In genomic region chr5:137758921-137759534, GRCm38 (mm10) we compare ENCODE assay signal across 13 mouse cellular contexts. TPM values are rescaled to one million over a fixed set of nuclear protein-coding genes. Genes with fewer than 3 reads are reported as not detected.
DNase-seq lines count a peak whose midpoint lies in the region; ATAC-seq and TF ChIP-seq lines count a peak whose summit lies in the region.
"Had no signal": no experiment of that assay in that cellular context is flagged by ENCODE, and none has a peak within 500 bp of the region (broad histone marks: within the 10 kb centered on the region; RNA-seq: fewer than 3 reads in every experiment).

No protein-coding gene starts in this region.

- H3K4me2 ChIP-seq in lung, postnatal 0 days (replicated peaks; ENCODE audit: low read depth, low read length), result no peak overlapping the region
- peak overlapping the region; percentile 37; the same call in 1 of the 2 replicates for H3K4me2 ChIP-seq in forebrain, postnatal 0 days (ENCODE audit: low read depth)
- H3K4me2 ChIP-seq: heart, embryonic 15.5 days had no signal

- no peak for TF ChIP-seq EP300 in lung, postnatal 0 days (IDR thresholded peaks at IDR 0.05)

- peaks cover 5% of the 10 kb centered on the region for H3K4me1 ChIP-seq in lung, postnatal 0 days (ENCODE audit: insufficient read depth, low read depth, low read length)
- 0 out of 2 replicates have a peak, but pooled peaks cover 3% of the 10 kb centered on the region for H3K4me1 ChIP-seq in forebrain, postnatal 0 days (ENCODE audit: insufficient read depth)
- peaks cover 13% of the 10 kb centered on the region for H3K4me1 ChIP-seq in olfactory bulb, adult 2 months (ENCODE audit: control insufficient read depth, insufficient read depth, low read length)

- no peak for TF ChIP-seq CTCF in gastrocnemius, adult 2 months (IDR thresholded peaks at IDR 0.05)
- no peak for TF ChIP-seq CTCF in lung, postnatal 0 days (IDR thresholded peaks at IDR 0.05)
- TF ChIP-seq CTCF in forebrain, postnatal 0 days (IDR thresholded peaks at IDR 0.05; ENCODE audit: low read depth), result no peak
- no peak for TF ChIP-seq CTCF in olfactory bulb, adult 2 months (IDR thresholded peaks at IDR 0.05; ENCODE audit: insufficient read depth, low read depth, low read length)

- WGBS in lung, postnatal 0 days, result 86% methylated on average over 19 of the region's 19 CpGs
- 76% methylated on average over 19 of the region's 19 CpGs for WGBS in forebrain, postnatal 0 days
- WGBS in olfactory bulb, adult 2 months, result 74% methylated on average over 19 of the region's 19 CpGs

- H3K4me3 ChIP-seq in gastrocnemius, adult 2 months, result peak overlapping the region; percentile 11
- no peak overlapping the region for H3K4me3 ChIP-seq in lung, postnatal 0 days (ENCODE audit: low read depth, low read length)
- no peak overlapping the region for H3K4me3 ChIP-seq in forebrain, postnatal 0 days (ENCODE audit: low read depth, low read length)
- H3K4me3 ChIP-seq in olfactory bulb, adult 2 months (ENCODE audit: insufficient read depth, low read depth, low read length), result peak overlapping the region; percentile 30
- H3K4me3 ChIP-seq: heart, embryonic 15.5 days had no signal

- no peaks in the 10 kb centered on the region for H3K9me3 ChIP-seq in lung, postnatal 0 days (ENCODE audit: low read length)
- no peaks in the 10 kb centered on the region for H3K9me3 ChIP-seq in forebrain, postnatal 0 days (ENCODE audit: low read length)
- H3K9me3 ChIP-seq: heart, embryonic 15.5 days had no signal

- ATAC-seq in lung, postnatal 0 days, result no peak
- no peak for ATAC-seq in forebrain, postnatal 0 days

- TF ChIP-seq POLR2A in olfactory bulb, adult 2 months (IDR thresholded peaks at IDR 0.05; ENCODE audit: insufficient read depth, low read depth, low read length), result no peak

- DNase-seq in gastrocnemius, adult 2 months, result no peak
- DNase-seq in gastrocnemius, postnatal 14 days, result no peak
- DNase-seq in lung, postnatal 0 days (ENCODE audit: low spot score), result no peak
- no peak for DNase-seq in lung, postnatal 14 days
- DNase-seq in forebrain, postnatal 0 days, result no peak
- no peak for DNase-seq in thymus, postnatal 4 days
- DNase-seq in heart, postnatal 25 days (ENCODE audit: low spot score), result no peak
- DNase-seq: gastrocnemius, postnatal 36 days; kidney, adult 9 months; lung, postnatal 4 days; thymus, postnatal 36 days had no signal

- H3K27ac ChIP-seq in gastrocnemius, adult 2 months, result peak overlapping the region; percentile 75
- peak overlapping the region; percentile 32; the same call in 1 of the 2 replicates for H3K27ac ChIP-seq in lung, postnatal 0 days (ENCODE audit: low read length)
- H3K27ac ChIP-seq in forebrain, postnatal 0 days (ENCODE audit: low read depth, low read length), result peak overlapping the region; percentile 81
- peak overlapping the region; percentile 73; the same call in 1 of the 2 replicates for H3K27ac ChIP-seq in olfactory bulb, adult 2 months (ENCODE audit: insufficient read depth, low read depth, low read length)

- intact Hi-C loops in gastrocnemius, adult 2 months (cut with DNase I), result loop anchor here (5.0 kb wide), 2 partner anchors 177 to 277 kb away; no protein-coding TSS in a partner anchor
- intact Hi-C loops in gastrocnemius, postnatal 14 days (cut with DNase I; ENCODE audit: low total_unique reads), result loop anchor here (2.0 kb wide), 1 partner anchor 102 kb away; no protein-coding TSS in a partner anchor
- intact Hi-C loops in heart, postnatal 25 days (cut with DNase I), result loop anchor here (5.0 kb wide), 4 partner anchors 157 to 242 kb away; partner anchors contain the start of genes Epo, Gigyf1, Gnb2 and Mospd3

- no peaks in the 10 kb centered on the region for H3K27me3 ChIP-seq in lung, postnatal 0 days (replicated peaks; ENCODE audit: insufficient read depth, low read length)
- H3K27me3 ChIP-seq in forebrain, postnatal 0 days (ENCODE audit: insufficient read depth, low read length), result no peaks in the 10 kb centered on the region
- H3K27me3 ChIP-seq: heart, embryonic 15.5 days had no signal

- 0 out of 2 replicates have a peak, but pooled peaks cover 3% of the 10 kb centered on the region for H3K36me3 ChIP-seq in lung, postnatal 0 days (ENCODE audit: insufficient read depth, low read length)
- H3K36me3 ChIP-seq in forebrain, postnatal 0 days (ENCODE audit: insufficient read depth), result peaks cover 1% of the 10 kb centered on the region; the same call in 1 of the 2 replicates

- H3K9ac ChIP-seq in lung, postnatal 0 days (replicated peaks; ENCODE audit: low read depth), result no peak overlapping the region
- H3K9ac ChIP-seq in forebrain, postnatal 0 days, result no peak overlapping the region

RNA-seq across cellular contexts. Expression of gene Tsc22d4, which starts 13.5 kb away (rescaled TPM):
- 10 to 100 TPM; 43.5 to 58.6 TPM for total RNA-seq in gastrocnemius, adult 2 months (2021)
- total RNA-seq in gastrocnemius, postnatal 14 days (2021), result 100 to 1,000 TPM; 118 to 156 TPM
- polyA plus RNA-seq in lung, postnatal 0 days (2015; fragmentation: Nextera tagmentation; extraction: Ambion mirVana), result 119 and 129 TPM in 2 replicates
- total RNA-seq in forebrain, postnatal 0 days (2014; rRNA removed), result 120 and 135 TPM in 2 replicates
- 112 and 134 TPM in 2 replicates for polyA plus RNA-seq in forebrain, postnatal 0 days (2015; fragmentation: Nextera tagmentation; extraction: Ambion mirVana)
- 483 TPM in 1 of 2 replicates, not detected in the other for polyA plus RNA-seq in olfactory bulb, adult 2 months (2012; ENCODE audit: insufficient read depth, insufficient read length, low replicate concordance, missing spikeins)
- total RNA-seq in heart, postnatal 25 days (2021), result 100 to 1,000 TPM; 282 to 288 TPM

RNA-seq across cellular contexts. Expression of gene Nyap1, which starts 17.6 kb away (rescaled TPM):
- total RNA-seq in gastrocnemius, adult 2 months (2021), result under 1 TPM; 0.05 to 0.45 TPM
- total RNA-seq in gastrocnemius, postnatal 14 days (2021), result under 1 TPM; 0.39 to 0.42 TPM
- polyA plus RNA-seq in lung, postnatal 0 days (2015; fragmentation: Nextera tagmentation; extraction: Ambion mirVana), result 0.51 and 0.65 TPM in 2 replicates
- 251 and 252 TPM in 2 replicates for total RNA-seq in forebrain, postnatal 0 days (2014; rRNA removed)
- polyA plus RNA-seq in forebrain, postnatal 0 days (2015; fragmentation: Nextera tagmentation; extraction: Ambion mirVana), result 42.0 and 48.9 TPM in 2 replicates
- polyA plus RNA-seq in olfactory bulb, adult 2 months (2012; ENCODE audit: insufficient read depth, insufficient read length, low replicate concordance, missing spikeins), result not detected in 2 replicates
- under 1 TPM; 0.98 to 0.99 TPM for total RNA-seq in heart, postnatal 25 days (2021)

RNA-seq across cellular contexts. Expression of gene Ppp1r35, which starts 19.6 kb away (rescaled TPM):
- total RNA-seq in gastrocnemius, adult 2 months (2021), result 1 to 10 TPM; 5.4 to 6.9 TPM
- 1 to 10 TPM; 6.8 to 7.2 TPM for total RNA-seq in gastrocnemius, postnatal 14 days (2021)
- 28.8 and 29.8 TPM in 2 replicates for polyA plus RNA-seq in lung, postnatal 0 days (2015; fragmentation: Nextera tagmentation; extraction: Ambion mirVana)
- total RNA-seq in forebrain, postnatal 0 days (2014; rRNA removed), result 28.8 and 47.4 TPM in 2 replicates
- 39.1 and 41.8 TPM in 2 replicates for polyA plus RNA-seq in forebrain, postnatal 0 days (2015; fragmentation: Nextera tagmentation; extraction: Ambion mirVana)
- polyA plus RNA-seq in olfactory bulb, adult 2 months (2012; ENCODE audit: insufficient read depth, insufficient read length, low replicate concordance, missing spikeins), result not detected in 2 replicates
- 10 to 100 TPM; 11.1 to 13.4 TPM for total RNA-seq in heart, postnatal 25 days (2021)

RNA-seq across cellular contexts. Expression of gene Mepce, which starts 28.4 kb away (rescaled TPM):
- 10 to 100 TPM; 22.4 to 26.2 TPM for total RNA-seq in gastrocnemius, adult 2 months (2021)
- 10 to 100 TPM; 20.7 to 21.1 TPM for total RNA-seq in gastrocnemius, postnatal 14 days (2021)
- 12.2 and 13.7 TPM in 2 replicates for polyA plus RNA-seq in lung, postnatal 0 days (2015; fragmentation: Nextera tagmentation; extraction: Ambion mirVana)
- total RNA-seq in forebrain, postnatal 0 days (2014; rRNA removed), result 33.3 and 47.7 TPM in 2 replicates
- 18.3 and 21.1 TPM in 2 replicates for polyA plus RNA-seq in forebrain, postnatal 0 days (2015; fragmentation: Nextera tagmentation; extraction: Ambion mirVana)
- not detected in 2 replicates for polyA plus RNA-seq in olfactory bulb, adult 2 months (2012; ENCODE audit: insufficient read depth, insufficient read length, low replicate concordance, missing spikeins)
- total RNA-seq in heart, postnatal 25 days (2021), result 10 to 100 TPM; 20.6 to 29.3 TPM

RNA-seq across cellular contexts. Expression of gene Zcwpw1, which starts 28.6 kb away (rescaled TPM):
- under 1 TPM; 0.20 to 0.39 TPM for total RNA-seq in gastrocnemius, adult 2 months (2021)
- 1 to 10 TPM in 1 of 2 experiments, under 1 TPM in 1; 0.84 to 1.7 TPM for total RNA-seq in gastrocnemius, postnatal 14 days (2021)
- 2.4 and 4.3 TPM in 2 replicates for polyA plus RNA-seq in lung, postnatal 0 days (2015; fragmentation: Nextera tagmentation; extraction: Ambion mirVana)
- 3.5 and 7.7 TPM in 2 replicates for total RNA-seq in forebrain, postnatal 0 days (2014; rRNA removed)
- 3.1 and 4.8 TPM in 2 replicates for polyA plus RNA-seq in forebrain, postnatal 0 days (2015; fragmentation: Nextera tagmentation; extraction: Ambion mirVana)
- not detected in 2 replicates for polyA plus RNA-seq in olfactory bulb, adult 2 months (2012; ENCODE audit: insufficient read depth, insufficient read length, low replicate concordance, missing spikeins)
- total RNA-seq in heart, postnatal 25 days (2021), result under 1 TPM; 0.57 to 0.89 TPM

Comparison
In these comparisons a context has a peak if more than half of its experiments do, and no peak if none do; other contexts are left out.
1. H3K4me3 ChIP-seq: peak in gastrocnemius, adult 2 months (single experiment) and olfactory bulb, adult 2 months (single experiment); none in lung, postnatal 0 days (single experiment) and forebrain, postnatal 0 days (single experiment).
2. RNA of gene Nyap1, which starts 17.6 kb away (total RNA-seq): 251 to 252 TPM in forebrain, postnatal 0 days; 0.98 to 0.99 TPM in heart, postnatal 25 days, 0.05 to 0.45 TPM in gastrocnemius, adult 2 months and 0.39 to 0.42 TPM in gastrocnemius, postnatal 14 days; every median in the first group is over 100 times any median in the second.
3. Peak in every context shown above with its lines, with median percentiles within 50 percentile points of each other: H3K27ac ChIP-seq.